Mouse (Mus musculus) bone marrow, adult 2 months (tissue): ENCODE data around the gene Gm11639.

Experiments
- CTCF ChIP-seq: fragments of 200-500 bp; IDR thresholded peaks from 2 replicates; pipeline ENCODE4 v1.5.1; 2011; ENCODE audit warnings: low read length, control low read depth; ENCODE audit not compliant: control insufficient read depth, insufficient read depth
- POLR2A ChIP-seq: fragments of 200-500 bp; IDR thresholded peaks from 2 replicates; pipeline ENCODE4 v1.6.1; 2011; ENCODE audit warnings: low read depth, mild to moderate bottlenecking, control low read depth, low read length, borderline replicate concordance; ENCODE audit not compliant: control insufficient read depth

- TF ChIP-seq POLR2A (no peak), CTCF (no peak)
Measured at GRCm38 (mm10) chr11:104981342-104982055, 296.0 kb downstream of the Gm11639 start.
